Mouse (Mus musculus) gonadal fat pad, adult 2 months (tissue): Measurements from ENCODE around the gene Golga4. TPM values are rescaled to one million over a fixed set of nuclear protein-coding genes. Genes with fewer than 3 reads are reported as not detected.

Experiments used
- DNase-seq: peaks from one replicate; pipeline ENCODE4 v3.0.0-alpha.2; 2012; ENCODE audit warnings: low read depth
- polyA plus RNA-seq: library from polyadenylated mRNA; depleted of rRNA; stranded (reverse); fragments of >200 nt; gene quantifications from 2 replicates; pipeline ENCODE4 v1.2.3, GENCODE M21; 2012

Golga4 gene
- polyA plus RNA-seq, 1 experiment, result 18.4 TPM

DNA sequence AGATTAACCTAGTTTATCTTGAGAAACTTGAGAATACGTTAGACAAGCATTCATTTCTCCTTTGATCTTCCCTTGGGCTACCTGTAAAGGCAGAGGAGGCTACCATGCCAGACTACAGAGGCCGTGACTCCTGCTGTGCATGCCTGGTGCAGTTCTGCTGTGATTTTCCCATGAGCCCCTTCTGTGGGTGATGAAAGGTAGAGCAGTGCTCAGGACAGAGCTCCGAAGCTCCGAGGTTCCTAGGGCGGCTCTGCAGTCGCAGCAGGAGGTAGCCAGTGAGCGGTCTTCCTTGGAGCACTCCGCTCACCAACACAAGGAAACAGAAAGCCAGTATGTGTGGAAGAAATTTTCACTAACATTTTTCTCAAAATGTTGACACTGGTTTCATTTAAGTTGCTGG lies 15.6 kb downstream of the Golga4 start:
- DNase-seq, result no peak

DNA sequence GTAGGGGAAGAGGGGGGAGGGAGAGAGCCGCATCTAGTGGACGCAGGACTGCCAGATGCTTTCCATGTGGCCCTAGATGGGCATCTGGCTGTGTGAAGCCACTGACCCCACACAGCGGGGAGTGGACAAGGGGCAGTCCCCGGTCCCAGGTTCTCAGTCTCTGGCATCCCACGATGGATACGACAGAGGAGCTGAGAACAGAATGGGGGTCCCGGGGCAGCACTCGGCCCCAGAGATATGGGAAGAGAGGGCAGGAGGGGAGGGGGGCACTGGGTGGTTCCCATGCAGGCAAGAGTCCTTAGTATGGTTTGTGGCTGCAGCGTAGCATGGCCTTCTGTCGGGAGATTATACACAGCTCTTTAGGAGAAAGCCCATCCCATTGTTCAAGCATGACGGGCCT lies 17.7 kb downstream of the Golga4 start:
- DNase-seq, result no peak

DNA sequence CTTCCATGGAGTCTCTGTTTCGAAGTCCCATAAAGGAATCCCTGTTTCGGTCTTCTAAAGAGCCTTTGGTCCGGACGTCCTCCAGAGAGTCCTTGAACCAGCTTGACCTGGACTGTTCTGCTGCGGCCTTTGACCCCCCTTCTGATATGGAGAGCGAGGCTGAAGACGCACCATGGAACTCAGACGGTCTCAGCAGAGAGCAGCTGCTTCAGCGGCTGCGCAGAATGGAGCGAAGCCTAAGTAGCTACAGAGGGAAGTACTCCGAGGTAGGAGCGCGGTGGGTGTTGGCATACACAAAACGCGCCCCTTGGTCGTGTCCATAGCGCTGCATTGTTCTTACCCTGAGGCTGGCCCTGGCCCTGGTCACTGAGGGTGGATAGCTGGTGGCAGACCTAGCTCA lies 21.0 kb downstream of the Golga4 start:
- no peak for DNase-seq

DNA sequence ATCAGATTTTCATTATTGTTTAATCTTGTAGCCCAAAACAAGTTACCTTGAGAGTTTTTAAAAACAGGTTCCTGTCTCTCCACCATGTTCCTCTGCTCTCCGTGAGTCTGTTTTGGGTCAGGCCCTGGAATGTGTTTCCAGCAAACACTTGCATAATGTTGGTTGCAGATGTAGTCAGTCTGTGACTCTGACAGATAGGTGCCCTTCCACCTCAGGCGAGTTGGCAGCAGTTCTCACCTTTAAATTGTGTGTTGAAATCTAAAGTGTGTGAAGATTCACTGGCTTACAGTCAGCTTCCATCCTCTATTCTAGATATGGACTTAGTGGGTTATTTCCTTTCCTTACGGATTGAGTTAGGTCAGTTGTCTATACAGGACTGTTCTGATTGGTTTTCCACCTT lies 23.7 kb downstream of the Golga4 start:
- DNase-seq, result no peak

DNA sequence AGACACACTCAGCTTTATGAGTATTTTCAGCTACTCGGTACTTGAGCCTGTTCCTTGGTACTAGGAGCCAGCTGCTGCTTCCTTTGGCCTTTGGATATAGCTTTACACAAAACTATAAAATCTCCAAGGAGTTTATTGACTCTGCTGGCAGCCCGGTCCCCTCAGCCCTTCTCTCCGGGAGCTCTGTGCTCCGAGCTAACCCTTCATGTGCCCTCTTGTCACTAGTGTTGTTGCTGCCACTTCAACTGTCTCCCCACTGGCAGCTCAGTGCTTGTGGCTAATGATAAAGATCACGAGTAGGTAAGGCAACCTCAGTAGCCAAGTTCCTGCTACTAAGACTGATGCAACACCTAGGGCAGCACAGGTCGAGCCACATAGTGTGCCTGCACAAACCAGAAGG lies 24.6 kb downstream of the Golga4 start:
- no peak for DNase-seq

DNA sequence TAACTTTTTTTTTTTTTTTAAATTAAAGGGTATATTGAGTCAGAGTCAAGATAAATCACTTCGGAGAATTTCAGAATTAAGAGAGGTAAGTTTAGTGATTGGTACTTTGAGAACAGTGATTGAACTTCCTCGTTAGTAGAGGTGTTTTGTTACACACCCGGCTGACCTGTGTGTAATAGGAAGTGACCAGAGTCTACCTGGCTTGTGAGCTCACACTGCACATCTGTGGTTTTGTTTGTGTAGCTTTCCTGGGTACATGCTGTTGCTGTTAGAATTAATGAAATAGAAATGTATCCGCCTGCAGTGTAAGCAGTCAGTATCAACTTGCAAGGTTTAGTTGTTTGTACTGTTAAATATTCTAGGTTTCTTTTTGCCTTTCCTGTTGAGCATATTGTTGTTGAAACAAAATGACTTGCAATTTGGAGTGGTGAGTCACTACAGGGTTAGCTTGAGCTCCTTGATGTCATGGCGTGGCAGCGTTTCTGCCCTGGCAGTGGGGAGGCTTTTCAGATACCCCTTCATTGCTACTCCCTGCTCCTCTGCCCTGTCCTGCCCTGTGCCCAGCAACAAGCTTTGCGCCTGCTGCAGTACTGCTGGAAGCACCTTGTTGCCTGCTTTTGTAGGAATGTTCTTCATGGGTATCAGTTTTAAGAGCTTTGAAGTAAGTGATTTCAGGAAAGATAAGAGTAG lies 26.6 kb downstream of the Golga4 start:
- DNase-seq, result no peak

DNA sequence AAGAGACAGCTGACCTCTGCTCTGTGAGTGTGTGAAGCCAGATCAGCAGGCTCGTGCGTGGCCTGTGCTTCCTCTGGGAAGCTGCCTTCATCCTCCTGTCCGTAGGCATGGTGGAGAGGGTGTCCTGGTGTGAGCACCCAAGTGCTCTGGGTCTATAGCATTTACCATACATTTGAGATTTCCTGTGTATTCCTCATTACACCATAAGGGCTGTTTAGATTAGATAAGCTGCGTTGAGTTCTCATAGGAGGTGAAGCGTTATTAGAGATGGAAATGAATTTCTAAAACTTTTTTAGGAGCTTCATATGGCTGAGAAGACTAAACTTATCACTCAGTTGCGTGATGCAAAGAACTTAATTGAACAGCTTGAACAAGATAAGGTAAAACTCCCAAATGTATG lies 30.9 kb downstream of the Golga4 start:
- no peak for DNase-seq

DNA sequence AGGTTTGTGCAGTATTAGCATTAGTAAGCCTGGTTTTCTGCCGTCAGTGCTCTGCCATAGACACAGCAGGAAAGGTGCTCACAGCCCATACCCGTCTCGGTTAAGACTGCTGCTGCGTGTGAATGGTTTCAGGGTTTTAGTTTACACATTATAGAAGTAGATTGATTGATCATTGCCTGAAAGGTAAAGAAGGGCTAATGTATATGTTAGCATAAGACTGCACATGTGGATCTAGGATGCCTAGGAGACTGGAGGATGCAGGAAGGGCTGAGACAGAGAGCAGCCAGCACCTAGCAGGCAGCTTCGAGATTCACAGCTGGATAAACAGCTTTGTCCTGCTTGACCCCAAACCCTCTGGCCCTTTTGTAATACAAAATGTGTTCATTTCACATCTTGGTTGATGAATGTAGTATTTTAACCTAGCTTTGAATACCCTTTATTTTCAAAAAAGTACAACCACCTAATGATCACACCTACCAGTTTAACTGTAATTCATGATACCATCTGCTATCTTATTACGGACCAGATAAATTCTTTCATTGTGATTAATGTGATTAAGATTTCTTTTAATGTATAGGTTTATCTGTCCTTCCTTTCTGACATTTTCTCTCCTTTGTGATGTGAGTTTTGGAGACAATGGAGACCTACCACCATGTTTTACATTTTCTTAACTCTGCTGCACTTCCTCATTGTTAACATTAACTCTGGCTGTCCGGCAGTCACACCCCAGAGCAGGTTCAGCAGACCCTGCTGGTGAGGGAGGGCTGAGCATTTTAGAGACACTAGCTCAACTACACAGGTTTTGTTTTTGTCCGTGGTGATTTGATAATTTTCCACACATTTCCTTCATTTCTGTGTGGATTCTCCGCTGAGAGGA lies 31.6 kb downstream of the Golga4 start:
- no peak for DNase-seq

DNA sequence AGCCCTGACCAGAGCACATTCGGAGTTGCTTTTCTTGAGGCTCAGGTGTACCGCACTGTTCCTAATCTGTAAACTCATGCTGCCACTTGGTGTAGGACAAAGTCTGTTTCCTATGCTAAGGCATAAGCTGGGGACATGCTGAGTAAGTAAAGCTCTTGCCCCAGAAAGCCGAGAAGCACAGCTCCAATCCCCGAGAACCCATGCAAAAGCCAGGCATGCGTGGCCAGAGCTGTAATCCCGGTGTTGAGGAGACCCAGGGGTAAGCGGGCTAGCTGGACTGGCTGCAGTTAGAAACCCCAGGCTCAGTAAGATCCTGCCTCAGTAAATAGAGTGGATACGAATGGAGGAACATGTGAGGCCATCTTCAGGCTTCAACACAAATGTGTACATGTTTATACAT lies 35.8 kb downstream of the Golga4 start:
- DNase-seq, result no peak

DNA sequence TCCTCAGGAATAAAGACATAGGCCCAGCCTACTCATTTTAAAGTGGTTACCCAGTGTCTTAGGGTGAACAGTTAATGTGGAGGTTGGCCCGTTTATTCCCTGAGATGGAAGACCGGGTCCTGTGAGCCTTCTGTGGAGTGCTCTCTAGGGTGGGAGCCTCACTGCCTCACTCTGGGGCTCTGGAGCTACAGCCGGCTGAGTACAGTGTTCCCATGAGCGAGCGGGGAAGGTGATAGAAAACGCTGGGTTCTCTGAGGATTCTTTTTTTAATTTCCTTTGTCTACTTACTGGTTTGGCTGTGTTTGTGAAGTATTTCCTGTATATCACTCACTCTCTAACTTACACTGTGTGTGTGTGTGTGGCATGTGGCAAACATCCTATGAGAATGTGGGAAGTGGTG lies 39.1 kb downstream of the Golga4 start:
- no peak for DNase-seq

DNA sequence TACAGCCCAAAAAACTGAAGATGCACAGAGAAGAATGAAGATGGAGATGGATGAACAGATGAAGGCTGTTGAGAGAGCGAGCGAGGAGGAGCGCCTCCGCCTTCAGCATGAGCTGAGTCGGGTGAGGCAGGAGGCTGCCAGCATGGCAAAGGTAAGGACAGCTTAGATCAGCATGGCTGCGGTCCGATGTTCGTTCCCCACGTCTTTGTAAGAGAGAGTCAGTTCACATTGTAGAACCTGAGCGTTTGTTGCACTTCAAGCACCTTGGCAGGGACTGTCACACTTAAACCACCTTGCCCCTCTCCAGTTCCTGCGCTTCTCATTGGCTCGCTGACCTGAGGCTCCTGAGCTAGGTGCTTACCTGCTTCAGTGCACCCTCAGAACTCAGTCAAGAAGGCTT lies 42.6 kb downstream of the Golga4 start:
- DNase-seq, result no peak

DNA sequence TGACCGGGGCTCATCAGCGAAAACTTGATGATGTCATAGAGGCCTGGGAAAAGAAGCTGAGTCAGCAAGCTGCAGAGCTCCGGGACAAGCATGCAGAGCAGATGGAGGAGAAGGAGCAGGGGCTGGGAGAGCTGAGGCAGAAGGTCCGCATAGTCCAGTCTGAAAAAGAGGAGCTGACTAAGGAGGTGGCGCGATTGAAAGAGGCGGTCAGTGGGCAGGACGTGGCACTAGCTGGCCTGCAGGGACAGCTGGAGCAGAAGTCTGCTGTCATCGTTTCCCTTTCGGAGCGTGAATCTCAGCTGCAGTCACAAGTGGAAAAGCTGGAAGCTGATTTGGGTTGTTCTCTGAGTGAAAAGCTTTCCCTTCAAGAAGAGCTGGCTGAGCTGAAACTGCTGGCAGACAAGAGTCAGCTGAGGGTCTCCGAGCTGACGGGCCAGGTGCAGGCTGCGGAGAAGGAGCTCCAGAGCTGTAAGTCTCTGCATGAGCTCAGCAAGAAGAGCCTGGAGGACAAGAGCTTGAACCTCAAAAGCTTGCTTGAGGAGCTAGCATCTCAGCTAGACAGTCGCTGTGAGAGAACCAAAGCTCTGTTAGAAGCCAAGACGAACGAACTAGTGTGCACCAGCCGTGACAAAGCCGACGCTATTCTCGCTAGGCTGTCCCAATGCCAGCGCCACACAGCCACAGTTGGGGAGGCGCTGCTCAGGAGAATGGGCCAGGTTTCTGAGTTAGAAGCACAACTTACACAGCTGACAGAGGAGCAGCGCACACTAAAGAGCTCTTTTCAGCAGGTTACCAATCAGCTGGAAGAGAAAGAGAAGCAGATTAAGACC lies 51.1 kb downstream of the Golga4 start:
- no peak for DNase-seq

DNA sequence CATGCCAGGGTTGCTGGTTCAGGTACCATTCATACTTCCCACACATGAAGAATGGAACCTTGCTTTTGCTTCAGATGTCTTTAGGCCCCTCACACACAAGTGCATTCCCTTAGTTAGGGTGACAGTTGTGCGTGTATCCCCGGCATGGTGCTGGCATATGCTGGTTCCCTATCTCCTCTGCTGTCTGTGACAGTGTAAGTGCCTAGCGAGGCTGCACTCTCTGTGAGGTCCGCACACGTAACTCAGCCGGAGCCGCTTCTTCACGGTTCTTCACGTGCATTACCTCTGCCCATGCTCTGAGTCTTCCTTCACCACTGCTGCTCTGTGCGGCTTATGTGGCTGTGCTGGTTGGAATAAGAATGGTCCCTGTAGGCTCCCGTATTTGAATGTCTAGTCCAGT lies 57.3 kb downstream of the Golga4 start:
- DNase-seq, result no peak

DNA sequence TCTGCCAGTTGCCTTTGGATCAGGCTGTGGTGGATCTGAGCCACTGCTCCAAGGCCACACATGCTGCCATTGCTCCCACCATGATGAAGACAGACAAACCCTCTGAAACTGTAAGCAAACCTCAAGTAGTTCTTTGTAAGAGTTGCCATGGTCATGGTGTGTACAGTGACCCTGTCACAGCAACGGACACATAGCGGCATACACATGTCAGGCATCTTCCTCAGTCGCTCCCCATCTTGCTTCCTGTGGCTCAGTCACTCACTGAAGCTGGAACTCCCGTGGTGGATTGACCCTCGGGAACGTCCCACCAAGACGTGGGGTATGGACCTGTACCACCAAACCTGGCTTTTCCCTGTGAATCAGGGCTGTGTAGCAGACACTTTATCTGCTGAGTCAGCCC lies 57.8 kb downstream of the Golga4 start:
- DNase-seq, result no peak

DNA sequence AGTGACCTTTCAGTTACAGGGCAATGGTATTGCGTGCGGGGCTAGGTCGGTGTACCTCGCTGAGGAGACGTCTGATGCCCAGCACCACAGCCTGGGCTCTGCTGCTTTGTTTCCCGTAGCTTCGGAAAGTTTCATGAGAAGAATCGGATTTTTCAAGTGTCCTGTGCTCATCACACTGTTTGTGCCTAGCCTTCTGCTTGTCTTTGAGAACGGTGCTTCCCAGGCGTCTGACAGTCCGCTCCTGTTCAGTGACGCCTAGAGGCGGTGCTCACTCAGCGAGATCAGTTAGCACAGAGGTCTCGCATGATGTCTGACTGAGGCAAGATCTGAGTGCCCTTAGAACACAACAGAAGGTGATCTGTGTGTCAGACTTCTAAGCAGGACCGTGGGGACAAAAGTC lies 58.6 kb downstream of the Golga4 start:
- no peak for DNase-seq

DNA sequence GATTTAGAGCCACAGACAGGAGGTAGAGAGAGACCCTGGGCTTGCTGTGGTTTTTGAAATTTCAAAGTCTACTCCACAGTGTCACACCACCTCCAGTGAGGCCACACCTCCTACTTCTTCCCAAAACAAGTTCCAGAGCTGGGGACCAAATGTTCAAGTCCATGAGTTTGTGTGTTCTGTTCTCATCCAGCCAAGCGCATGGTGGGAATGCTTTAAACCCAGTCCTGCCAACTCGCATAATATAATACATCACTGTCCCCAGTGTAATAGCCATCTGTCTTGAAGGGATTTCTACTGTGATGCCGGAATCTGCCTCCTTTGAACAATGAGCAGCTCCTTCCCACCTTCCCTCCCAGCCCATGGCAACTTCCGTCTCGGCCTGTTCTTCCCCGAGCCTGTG lies 63.3 kb downstream of the Golga4 start:
- DNase-seq, result no peak

DNA sequence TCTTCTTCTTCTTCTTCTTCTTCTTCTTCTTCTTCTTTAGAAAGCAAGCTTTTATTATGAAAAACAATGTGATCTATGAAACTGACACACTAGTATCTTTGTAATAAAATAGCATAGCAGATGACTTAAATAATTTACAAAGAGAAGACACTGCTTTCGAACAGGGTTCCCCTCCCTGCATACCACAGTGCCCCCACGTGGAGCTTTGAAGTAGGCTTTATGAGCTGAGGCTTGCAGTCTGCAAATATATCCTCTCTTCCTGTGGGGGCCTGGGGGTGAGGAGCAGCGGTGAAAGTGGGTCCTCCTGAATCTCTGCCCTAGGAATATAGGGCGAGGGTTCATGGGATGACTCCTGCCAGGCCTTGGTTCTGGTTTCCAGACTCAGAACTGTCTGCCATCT lies 64.8 kb downstream of the Golga4 start:
- DNase-seq, result no peak

DNA sequence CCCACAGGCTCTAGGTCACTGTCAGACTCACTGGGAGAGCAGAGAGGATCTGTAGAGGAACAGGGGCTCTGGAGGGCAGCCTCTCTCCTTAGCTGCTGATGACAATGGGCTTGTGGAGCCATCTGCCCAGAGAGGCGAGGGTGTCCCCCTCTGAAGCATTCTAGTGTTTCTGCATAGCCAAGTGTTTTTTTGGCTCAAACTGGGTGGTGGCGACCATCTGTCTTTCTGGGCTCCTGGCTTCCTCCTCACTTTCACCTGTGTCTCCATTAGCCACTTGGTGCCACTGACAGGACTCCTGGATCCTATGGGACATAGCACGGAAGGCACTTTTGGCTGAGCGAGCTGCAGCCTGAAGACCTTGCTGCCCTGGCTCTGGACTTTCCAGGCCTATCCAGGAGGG lies 65.6 kb downstream of the Golga4 start:
- DNase-seq, result no peak

DNA sequence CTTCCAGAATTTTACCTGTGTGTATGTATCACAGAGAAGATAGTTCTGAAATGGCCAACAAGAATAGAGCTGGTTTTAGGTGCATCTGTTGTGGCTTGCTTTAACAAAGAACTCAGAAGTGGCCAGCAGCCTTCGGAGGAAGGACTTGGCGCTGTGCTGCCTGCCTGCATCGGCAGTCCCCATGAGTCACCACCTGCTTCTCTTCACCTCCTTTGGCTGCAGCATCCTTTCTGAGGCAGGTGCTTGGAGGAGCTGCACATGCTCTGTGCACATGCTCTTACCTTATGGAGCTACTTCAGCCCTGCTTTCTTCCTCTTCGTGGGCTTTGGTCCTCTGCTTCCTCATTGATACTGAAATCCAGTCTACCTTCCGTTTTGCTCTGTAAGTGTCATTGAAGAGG lies 68.8 kb downstream of the Golga4 start:
- no peak for DNase-seq

DNA sequence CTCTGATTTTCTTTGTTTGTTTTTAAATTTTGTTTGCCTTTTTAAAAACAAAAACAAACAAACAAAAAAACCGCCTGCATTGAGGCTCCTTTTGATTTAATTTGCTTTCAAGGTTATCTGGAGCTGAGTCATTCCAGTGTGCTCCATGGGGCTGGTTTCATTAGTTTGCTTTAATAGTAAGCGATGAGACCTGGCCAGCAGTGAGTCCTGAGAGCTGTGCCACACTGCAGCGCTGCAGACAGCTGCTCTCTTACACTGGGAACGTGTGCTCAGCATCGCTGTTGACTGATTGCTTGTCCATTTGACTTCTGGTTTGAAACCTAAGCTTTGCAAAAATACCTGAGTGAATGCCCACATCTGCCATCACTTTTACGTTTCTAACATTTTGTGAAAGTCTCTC lies 74.3 kb downstream of the Golga4 start:
- DNase-seq, result no peak

DNA sequence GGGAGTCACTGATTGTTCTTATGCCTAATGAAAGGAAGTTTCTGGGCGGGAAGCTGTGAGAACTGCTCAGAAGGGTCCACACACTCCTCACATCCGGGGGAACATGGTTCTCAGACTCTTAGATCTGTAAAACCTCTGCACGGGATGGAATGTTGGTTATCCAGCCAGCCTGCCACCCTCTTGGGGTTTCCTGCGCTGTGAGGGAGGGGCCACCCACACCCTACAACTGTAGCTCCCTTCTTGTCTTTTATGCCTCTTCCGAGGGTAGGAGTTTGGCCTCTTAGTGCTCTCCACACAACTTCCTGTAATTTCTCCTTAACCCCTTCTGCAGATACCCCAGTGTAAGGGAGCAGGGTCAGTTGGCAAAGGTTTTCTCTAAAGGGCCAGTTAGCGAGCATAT lies 76.7 kb downstream of the Golga4 start:
- no peak for DNase-seq

DNA sequence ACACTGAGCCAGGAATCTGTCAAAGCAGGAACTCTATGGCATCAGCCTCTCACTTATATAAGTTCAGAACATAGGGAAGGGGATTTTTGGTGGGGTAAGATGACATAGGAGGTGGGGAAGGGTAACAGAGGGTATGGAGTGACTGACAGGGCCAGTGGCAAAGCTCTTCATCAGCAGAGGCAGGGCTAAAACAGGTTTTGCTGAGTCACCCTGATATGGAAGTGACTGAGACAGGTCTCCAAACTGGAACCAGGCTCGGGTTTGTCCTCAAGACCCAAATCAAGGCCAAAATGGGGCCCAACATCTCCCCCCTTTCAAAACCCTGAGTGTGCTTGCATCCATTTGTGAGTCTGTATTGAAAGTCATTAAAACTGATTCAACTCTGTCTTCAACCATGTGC lies 78.8 kb downstream of the Golga4 start:
- DNase-seq, result no peak

DNA sequence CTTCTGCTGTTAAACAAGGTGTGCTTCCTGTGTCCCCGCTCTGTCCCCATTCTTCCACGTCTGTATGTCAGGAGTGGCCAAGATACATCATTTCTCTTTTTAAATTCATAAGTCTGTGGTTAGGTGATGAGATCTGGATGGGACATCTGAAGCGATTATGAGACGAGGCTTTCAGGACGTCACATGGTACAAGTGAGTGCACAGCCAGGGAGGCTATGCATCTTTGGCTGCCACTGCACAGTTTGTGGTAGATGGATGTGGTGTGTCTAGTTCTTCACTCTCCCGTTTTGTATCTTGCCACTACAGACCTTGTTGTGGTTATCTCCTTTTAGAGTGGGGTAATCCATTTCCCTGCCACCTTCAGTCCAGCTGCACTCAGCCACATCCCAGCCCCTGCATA lies 79.9 kb downstream of the Golga4 start:
- no peak for DNase-seq
